Mouse (Mus musculus): ENCODE data around the gene Gm9887.

DNA sequence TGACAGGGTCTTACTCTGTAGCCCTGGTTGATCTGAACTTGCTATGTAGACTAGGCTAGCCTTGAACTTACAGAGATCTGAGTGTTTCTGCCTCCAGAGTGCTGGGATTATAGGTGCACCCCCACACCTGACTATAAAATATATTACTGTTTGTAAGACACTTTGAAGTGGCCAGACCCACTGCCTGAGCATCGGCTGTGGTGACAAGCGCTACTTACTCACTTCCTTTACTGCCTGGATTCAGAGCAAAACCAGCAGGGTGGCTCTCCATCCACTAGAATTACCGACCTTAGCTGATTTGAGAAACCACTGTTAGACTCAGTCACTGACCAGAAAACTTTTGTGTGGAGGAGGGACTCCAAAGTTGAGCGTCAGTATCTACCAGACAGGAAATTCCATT, 39.7 kb upstream of the Gm9887 start:
- no peak for TF ChIP-seq MXI1 (IDR thresholded peaks at IDR 0.05; ENCODE audit: low read depth, low read length)
- no peak for TF ChIP-seq POLR2A (IDR thresholded peaks at IDR 0.05; ENCODE audit: control insufficient read depth in 1 of 2, insufficient read depth in 1 of 2, low read depth in 1 of 2, low read length in 2 of 2, poor library complexity in 1 of 2)
- TF ChIP-seq CTCF (IDR thresholded peaks at IDR 0.05 in 2 of 3, conservative IDR thresholded peaks at IDR 0.05 in 1 of 3; ENCODE audit: control insufficient read depth in 1 of 3, insufficient read depth in 1 of 3, low read depth in 2 of 3, low read length in 3 of 3, poor library complexity in 1 of 3, severe bottlenecking in 1 of 3), result no peak
- TF ChIP-seq MAX (IDR thresholded peaks at IDR 0.05; ENCODE audit: low read length), result no peak
- no peak for TF ChIP-seq RCOR1 (IDR thresholded peaks at IDR 0.05; ENCODE audit: low read depth, low read length)
- no peak for TF ChIP-seq MAZ (IDR thresholded peaks at IDR 0.05; ENCODE audit: low read depth, low read length)
- no peak for TF ChIP-seq USF2 (IDR thresholded peaks at IDR 0.05; ENCODE audit: borderline replicate concordance in 1 of 2, insufficient read depth in 1 of 2, low read depth in 1 of 2, low read length in 2 of 2)
- no peak for TF ChIP-seq UBTF (IDR thresholded peaks at IDR 0.05; ENCODE audit: borderline replicate concordance, insufficient read depth, low read depth, low read length)
- no peak for TF ChIP-seq TAL1 (IDR thresholded peaks at IDR 0.05; ENCODE audit: low read length)

Data from MEL (cell line).